Mouse (Mus musculus) CH12.LX (cell line): ENCODE results near the gene Plcl2. TPM values are rescaled to one million over a fixed set of nuclear protein-coding genes. Genes with fewer than 3 reads are reported as not detected.
"Not testable (repeated sequence)": the region's sequence is repeated elsewhere in the genome, so short reads cannot be mapped to it uniquely, and the experiment has no call there.

Source experiments
- DNase-seq: peaks from one replicate; pipeline ENCODE4 v3.0.0-alpha.2; 2013; ENCODE audit errors: extremely low read depth
- H3K27ac ChIP-seq: 2 replicates; pipeline ENCODE4 v1.5.1; 2012; ENCODE audit warnings: low read depth, mild to moderate bottlenecking, control low read depth, moderate library complexity; ENCODE audit not compliant: insufficient read depth
- H3K27me3 ChIP-seq: replicated peaks from 2 replicates; pipeline ENCODE3; 2012; ENCODE audit warnings: inconsistent platforms
- H3K36me3 ChIP-seq, 2 experiments: replicated peaks in 1 of 2; 2 replicates each; pipeline versions ENCODE3 to v1.6.1; 2012; ENCODE audit warnings: inconsistent platforms in 1 of 2, low read length in 1 of 2, mild to moderate bottlenecking in 1 of 2, mixed read lengths in 1 of 2, moderate library complexity in 1 of 2; ENCODE audit not compliant: control insufficient read depth in 1 of 2, insufficient read depth in 1 of 2
- H3K4me1 ChIP-seq, 2 experiments: 2 replicates each; pipeline ENCODE4 v1.6.1; 2012; ENCODE audit warnings: inconsistent platforms in 1 of 2, moderate library complexity in 1 of 2; ENCODE audit not compliant: insufficient read depth in 2 of 2, control insufficient read depth in 1 of 2
- H3K4me2 ChIP-seq: 2 replicates; pipeline ENCODE4 v1.6.1; 2012; ENCODE audit warnings: low read depth, mild to moderate bottlenecking, control low read depth; ENCODE audit not compliant: poor library complexity, insufficient read depth, severe bottlenecking
- H3K4me3 ChIP-seq, 3 experiments: fragments of 150-350 bp in 1 of 3; sonication (generic) in 1 of 3; replicated peaks in 1 of 3; 2 replicates each; pipeline versions ENCODE3 to v1.5.1; 2011 to 2012; ENCODE audit warnings: low read depth in 2 of 3, low read length in 2 of 3, mild to moderate bottlenecking in 2 of 3, moderate library complexity in 2 of 3, control low read depth in 1 of 3, improper control_type of control experiment in 1 of 3, inconsistent platforms in 1 of 3, mixed read lengths in 1 of 3; ENCODE audit not compliant: poor library complexity in 1 of 3
- H3K79me2 ChIP-seq: replicated peaks from 2 replicates; pipeline ENCODE4 v1.6.1; 2012; ENCODE audit warnings: mild to moderate bottlenecking, moderate library complexity; ENCODE audit not compliant: control insufficient read depth, poor library complexity, insufficient read depth, severe bottlenecking; ENCODE audit errors: extremely low read depth
- H3K9ac ChIP-seq: 2 replicates; pipeline ENCODE4 v1.6.1; 2012; ENCODE audit warnings: low read depth, mild to moderate bottlenecking, control low read depth, moderate library complexity; ENCODE audit not compliant: insufficient read depth
- H3K9me3 ChIP-seq: replicated peaks from 2 replicates; pipeline ENCODE3; 2012; ENCODE audit warnings: low read length, inconsistent platforms, mixed read lengths
- CTCF ChIP-seq, 2 experiments: IDR thresholded peaks in 1 of 2; conservative IDR thresholded peaks in 1 of 2; 2 replicates each; pipeline ENCODE4 v1.5.1; 2011 to 2012; ENCODE audit warnings: low read depth in 2 of 2, low read length in 2 of 2, improper control_type of control experiment in 1 of 2, inconsistent platforms in 1 of 2, mild to moderate bottlenecking in 1 of 2, moderate library complexity in 1 of 2
- ELF1 ChIP-seq: IDR thresholded peaks from 2 replicates; pipeline ENCODE4 v1.6.1; 2014; ENCODE audit warnings: low read depth, mild to moderate bottlenecking, inconsistent platforms, low read length, improper control_type of control experiment
- GABPA ChIP-seq: IDR thresholded peaks from 2 replicates; pipeline ENCODE4 v1.6.1; 2012; ENCODE audit warnings: low read depth, low read length, improper control_type of control experiment, inconsistent platforms; ENCODE audit not compliant: insufficient replicate concordance
- HCFC1 ChIP-seq: IDR thresholded peaks from 2 replicates; pipeline ENCODE4 v1.6.1; 2012; ENCODE audit warnings: low read depth, mild to moderate bottlenecking, inconsistent platforms, low read length, improper control_type of control experiment
- JUN ChIP-seq: IDR thresholded peaks from 2 replicates; pipeline ENCODE4 v1.6.1; 2011; ENCODE audit warnings: low read depth, mild to moderate bottlenecking, low read length, improper control_type of control experiment, moderate library complexity; ENCODE audit not compliant: insufficient read depth
- MAFK ChIP-seq: IDR thresholded peaks from 2 replicates; pipeline ENCODE4 v1.6.1; 2011; ENCODE audit warnings: low read length, improper control_type of control experiment; ENCODE audit not compliant: insufficient replicate concordance
- MAX ChIP-seq: IDR thresholded peaks from 2 replicates; pipeline ENCODE4 v1.6.1; 2011; ENCODE audit warnings: low read length, improper control_type of control experiment
- MEF2A ChIP-seq: IDR thresholded peaks from 2 replicates; pipeline ENCODE4 v1.6.1; 2014; ENCODE audit warnings: low read depth, mild to moderate bottlenecking, inconsistent platforms, low read length, improper control_type of control experiment, borderline replicate concordance
- PAX5 ChIP-seq: IDR thresholded peaks from 2 replicates; pipeline ENCODE4 v1.6.1; 2012; ENCODE audit warnings: low read length, inconsistent platforms, mixed read lengths
- POLR2A ChIP-seq: IDR thresholded peaks from 2 replicates; pipeline ENCODE4 v1.6.1; 2011; ENCODE audit warnings: low read depth, mild to moderate bottlenecking, improper control_type of control experiment, low read length
- RAD21 ChIP-seq: IDR thresholded peaks from 2 replicates; pipeline ENCODE4 v1.6.1; 2011; ENCODE audit warnings: low read depth, mild to moderate bottlenecking, low read length, improper control_type of control experiment, moderate library complexity
- RCOR1 ChIP-seq: conservative IDR thresholded peaks from 2 replicates; pipeline ENCODE4 v1.6.1; 2012; ENCODE audit warnings: low read depth, mild to moderate bottlenecking, inconsistent platforms, low read length, improper control_type of control experiment
- TBP ChIP-seq: conservative IDR thresholded peaks from 2 replicates; pipeline ENCODE4 v1.6.1; 2011; ENCODE audit warnings: low read depth, low read length, improper control_type of control experiment
- USF1 ChIP-seq: IDR thresholded peaks from 2 replicates; pipeline ENCODE4 v1.6.1; 2014; ENCODE audit warnings: low read depth, mild to moderate bottlenecking, inconsistent platforms, low read length, improper control_type of control experiment
- ZC3H11A ChIP-seq: IDR thresholded peaks from 2 replicates; pipeline ENCODE4 v1.6.1; 2012; ENCODE audit warnings: low read depth, mild to moderate bottlenecking, inconsistent platforms, low read length, improper control_type of control experiment
- ZKSCAN1 ChIP-seq: IDR thresholded peaks from 2 replicates; pipeline ENCODE4 v1.6.1; 2012; ENCODE audit warnings: low read depth, inconsistent platforms, low read length, improper control_type of control experiment, borderline replicate concordance
- ZMIZ1 ChIP-seq: IDR thresholded peaks from 2 replicates; pipeline ENCODE4 v1.6.1; 2012; ENCODE audit warnings: low read depth, mild to moderate bottlenecking, inconsistent platforms, low read length, improper control_type of control experiment
- dilution Hi-C: fragments of 300-500 bp; cut with MboI; formaldehyde crosslinking; loops from 2 replicates; pipeline ENCODE4 v1.14.3; 2020; ENCODE audit warnings: low sequenced_read_pairs; ENCODE audit not compliant: extremely low pct_unique_long_range_greater_than_20kb, extremely low pct_ligation_motif_present
- in situ Hi-C: fragments of 300-500 bp; cut with MboI; formaldehyde crosslinking; loops from 3 replicates; pipeline ENCODE4 v1.14.3; 2019; ENCODE audit warnings: low sequenced_read_pairs, low pct_ligation_motif_present, low pct_unique_long_range_greater_than_20kb, mixed read lengths
- polyA plus RNA-seq: library from polyadenylated mRNA; unstranded; fragments of >175 nt; gene quantifications from 2 replicates; pipeline ENCODE4 v1.2.1, GENCODE M21; 2012; ENCODE audit warnings: low read depth; ENCODE audit not compliant: insufficient read length
- total RNA-seq, 2 experiments: library from RNA; depleted of rRNA; stranded (reverse); fragments of 300-350 nt in 1 of 2; fragments of >200 nt in 1 of 2; gene quantifications; 2 replicates each; pipeline ENCODE4 v1.2.3; 2012 to 2014

The Plcl2 gene
- total and polyA plus RNA-seq, 3 experiments, result 9.0 to 16.6 (median 12.7) TPM

DNA sequence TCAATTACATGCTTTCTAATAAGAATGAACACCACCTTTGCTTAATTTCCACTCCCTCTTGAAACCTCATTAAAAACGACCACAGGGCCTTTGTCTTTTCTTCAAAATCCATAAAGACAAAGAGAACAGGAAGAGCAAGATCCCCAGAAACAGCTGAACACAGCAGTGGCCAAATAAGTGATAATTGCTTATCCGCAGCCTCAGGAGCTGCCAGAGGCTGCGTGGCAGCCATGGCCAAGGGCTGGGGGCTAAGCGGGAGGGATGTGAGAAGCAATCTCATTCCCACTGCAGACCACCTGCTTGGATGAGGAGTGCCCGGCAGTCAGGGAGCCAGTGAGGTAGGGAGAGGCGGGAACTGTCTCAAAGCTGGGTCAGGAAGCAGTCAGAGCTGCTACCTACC, 134.8 kb downstream of the Plcl2 start:
- peaks cover 11% of the 10 kb centered on the region for H3K9me3 ChIP-seq
- H3K36me3 ChIP-seq, result peaks cover 10 to 37% of the 10 kb centered on the region in 2 experiments
- H3K4me2 ChIP-seq, result no peak overlapping the region
- no peaks in the 10 kb centered on the region for H3K79me2 ChIP-seq
- H3K27me3 ChIP-seq, result no peaks in the 10 kb centered on the region
- DNase-seq, result no peak
- no peak for TF ChIP-seq POLR2A
- TF ChIP-seq CTCF (conservative IDR thresholded peaks at IDR 0.05 in 1 of 2, IDR thresholded peaks at IDR 0.05 in 1 of 2; ENCODE audit: low read depth in 2 of 2, low read length in 2 of 2), result no peak
- TF ChIP-seq ZMIZ1, result no peak
- TF ChIP-seq ZKSCAN1, result no peak
- no peak for TF ChIP-seq MEF2A
- TF ChIP-seq RCOR1, result no peak
- TF ChIP-seq MAFK, result no peak
- TF ChIP-seq ZC3H11A, result no peak
- TF ChIP-seq MAX, result no peak
- TF ChIP-seq ELF1, result no peak
- TF ChIP-seq HCFC1, result no peak
- TF ChIP-seq RAD21, result no peak
- TF ChIP-seq USF1, result no peak
- TF ChIP-seq, all 38 proteins: peak for 0
- peaks cover 7 to 17% of the 10 kb centered on the region in 2 experiments; a peak in 3 of 4 replicates for H3K4me1 ChIP-seq
- H3K4me3 ChIP-seq, result no peak overlapping the region
- dilution Hi-C loops (no loop called here), in situ Hi-C loops (no loop called here)
- no peak overlapping the region for H3K9ac ChIP-seq
- no peak overlapping the region for H3K27ac ChIP-seq

DNA sequence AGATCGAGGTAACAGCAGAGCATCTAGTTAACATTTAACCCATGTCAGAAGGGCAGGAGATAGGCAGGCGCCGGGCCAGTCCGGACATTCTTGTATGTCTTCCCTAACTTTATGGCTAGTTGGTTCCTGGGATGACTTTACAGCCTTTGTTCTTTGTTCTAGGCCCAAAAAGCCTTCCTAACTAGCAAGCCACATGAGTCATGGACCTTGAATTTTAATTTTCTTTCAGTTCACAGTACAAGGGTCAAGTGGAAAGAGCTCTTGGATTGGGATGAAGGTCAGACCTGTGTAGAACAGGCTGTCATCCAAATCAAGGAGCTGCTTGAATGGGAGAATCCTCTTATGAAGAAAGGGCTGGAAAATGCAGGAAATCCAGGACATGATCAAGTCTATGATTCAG, 138.9 kb downstream of the Plcl2 start:
- H3K27me3 ChIP-seq, H3K27ac ChIP-seq, H3K4me3 ChIP-seq, dilution Hi-C loops, DNase-seq, in situ Hi-C loops, H3K9ac ChIP-seq, H3K4me2 ChIP-seq, H3K79me2 ChIP-seq: not testable (repeated sequence)
- Histone ChIP-seq H3K36me3 (peaks cover 4 to 30% of the 10 kb centered on the region in 2 experiments), H3K4me1 (peaks cover 5 to 11% of the 10 kb centered on the region in 2 experiments; a peak in 3 of 4 replicates), H3K9me3 (peaks cover 11% of the 10 kb centered on the region)

DNA sequence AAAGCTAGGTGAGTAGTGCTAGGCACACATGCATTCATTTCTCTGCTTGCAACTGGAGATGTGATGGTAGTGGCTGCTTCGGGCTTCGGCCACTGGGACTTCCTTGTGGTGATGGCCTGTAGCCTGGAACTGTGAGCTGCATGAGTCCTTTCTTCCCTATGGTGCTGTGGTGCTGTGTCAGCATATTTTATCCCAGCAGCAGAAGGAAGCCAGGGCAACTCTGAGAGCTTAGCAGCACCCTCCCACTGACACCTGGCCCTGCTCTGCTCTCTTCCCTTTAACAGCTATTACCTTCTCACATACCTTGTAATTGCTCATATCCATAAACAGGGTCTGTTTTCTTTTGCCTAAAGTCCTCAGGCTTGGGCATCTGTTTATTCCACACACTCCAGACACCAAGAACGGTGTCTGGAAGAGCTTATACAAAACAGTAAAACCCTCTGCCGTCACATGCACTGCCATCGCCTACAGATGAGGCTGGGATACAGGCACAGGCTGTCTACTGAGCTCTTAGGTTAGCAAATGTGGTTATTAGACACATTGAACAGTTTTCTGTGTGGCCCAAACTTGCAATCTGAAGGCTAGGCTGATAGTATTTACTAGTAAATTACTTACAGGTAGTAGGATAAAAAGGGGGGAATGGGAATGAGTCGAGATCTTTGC, 139.7 kb downstream of the Plcl2 start:
- H3K4me3 ChIP-seq, result no peak overlapping the region
- H3K79me2 ChIP-seq, result no peaks in the 10 kb centered on the region
- H3K9ac ChIP-seq, result no peak overlapping the region
- H3K36me3 ChIP-seq, result peaks cover 4 to 28% of the 10 kb centered on the region in 2 experiments
- peaks cover 11% of the 10 kb centered on the region for H3K9me3 ChIP-seq
- no peak for DNase-seq
- dilution Hi-C loops, result no loop called here
- TF ChIP-seq ELF1, result no peak
- no peak for TF ChIP-seq GABPA
- no peak for TF ChIP-seq MEF2A
- no peak for TF ChIP-seq TBP
- TF ChIP-seq JUN, result no peak
- no peak for TF ChIP-seq PAX5
- TF ChIP-seq MAFK, result 0 out of 2 replicates have a peak, but pooled peaks have one; percentile 24
- TF ChIP-seq, all 38 proteins: peak for 1
- peaks cover 3 to 4% of the 10 kb centered on the region in 2 experiments; a peak in 2 of 4 replicates for H3K4me1 ChIP-seq
- no peak overlapping the region for H3K27ac ChIP-seq
- H3K4me2 ChIP-seq, result no peak overlapping the region
- in situ Hi-C loops, result no loop called here
- no peaks in the 10 kb centered on the region for H3K27me3 ChIP-seq
